Mouse (Mus musculus) MEL (cell line): ENCODE data around the gene Sowaha. TPM values are rescaled to one million over a fixed set of nuclear protein-coding genes. Genes with fewer than 3 reads are reported as not detected.

Source experiments
- DNase-seq: peaks from one replicate; pipeline ENCODE4 v3.0.0; 2011; ENCODE audit warnings: low read depth, low spot score
- H3K27ac ChIP-seq: 2 replicates; pipeline ENCODE4 v1.5.1; 2012; ENCODE audit warnings: low read depth, mild to moderate bottlenecking, control low read depth, low read length, moderate library complexity; ENCODE audit not compliant: control insufficient read depth
- H3K27me3 ChIP-seq, 2 experiments: fragments of 150-350 bp in 1 of 2; sonication (generic) in 1 of 2; 2 replicates each; pipeline ENCODE4 v1.6.1; 2012; ENCODE audit warnings: low read length in 2 of 2, mild to moderate bottlenecking in 2 of 2, improper control_type of control experiment in 1 of 2, moderate library complexity in 1 of 2; ENCODE audit not compliant: insufficient read depth in 2 of 2, control insufficient read depth in 1 of 2
- H3K36me3 ChIP-seq, 2 experiments: 2 replicates each; pipeline ENCODE4 v1.6.1; 2012 to 2014; ENCODE audit warnings: low read length in 2 of 2, improper control_type of control experiment in 1 of 2, inconsistent platforms in 1 of 2, mild to moderate bottlenecking in 1 of 2; ENCODE audit not compliant: insufficient read depth in 2 of 2, control insufficient read depth in 1 of 2
- H3K4me1 ChIP-seq, 2 experiments: fragments of 150-350 bp in 1 of 2; sonication (generic) in 1 of 2; 2 replicates each; pipeline ENCODE4 v1.6.1; 2012; ENCODE audit warnings: low read length in 2 of 2, improper control_type of control experiment in 1 of 2, mild to moderate bottlenecking in 1 of 2; ENCODE audit not compliant: insufficient read depth in 2 of 2, control insufficient read depth in 1 of 2
- H3K4me3 ChIP-seq, 2 experiments: fragments of 150-350 bp in 1 of 2; sonication (generic) in 1 of 2; 2 replicates each; pipeline ENCODE4 v1.5.1; 2012; ENCODE audit warnings: low read depth in 2 of 2, low read length in 2 of 2, mild to moderate bottlenecking in 2 of 2, moderate library complexity in 2 of 2, control low read depth in 1 of 2, improper control_type of control experiment in 1 of 2; ENCODE audit not compliant: control insufficient read depth in 1 of 2, insufficient read depth in 1 of 2
- H3K79me2 ChIP-seq: 2 replicates; pipeline ENCODE4 v1.6.1; 2012; ENCODE audit warnings: mild to moderate bottlenecking, low read length, moderate library complexity; ENCODE audit not compliant: control insufficient read depth, poor library complexity, insufficient read depth
- H3K9ac ChIP-seq: 2 replicates; pipeline ENCODE4 v1.6.1; 2012; ENCODE audit warnings: low read depth, mild to moderate bottlenecking, control low read depth, low read length, moderate library complexity; ENCODE audit not compliant: control insufficient read depth, poor library complexity, severe bottlenecking
- H3K9me3 ChIP-seq: fragments of 150-350 bp; sonication (generic); replicated peaks from 2 replicates; pipeline ENCODE4 v1.6.1; 2012; ENCODE audit warnings: mild to moderate bottlenecking, low read length, improper control_type of control experiment, moderate library complexity; ENCODE audit not compliant: insufficient read depth
- BHLHE40 ChIP-seq: IDR thresholded peaks from 2 replicates; pipeline ENCODE4 v1.6.1; 2012; ENCODE audit warnings: low read depth, mild to moderate bottlenecking, inconsistent platforms, low read length, improper control_type of control experiment, borderline replicate concordance
- E2F4 ChIP-seq: IDR thresholded peaks from 2 replicates; pipeline ENCODE4 v1.6.1; 2011; ENCODE audit warnings: low read depth, low read length, improper control_type of control experiment, borderline replicate concordance
- ELF1 ChIP-seq: IDR thresholded peaks from 2 replicates; pipeline ENCODE4 v1.6.1; 2014; ENCODE audit warnings: low read depth, mild to moderate bottlenecking, inconsistent platforms, low read length, improper control_type of control experiment, moderate library complexity
- EP300 ChIP-seq, 2 experiments: IDR thresholded peaks; 2 replicates each; pipeline ENCODE4 v1.6.1; 2011; ENCODE audit warnings: improper control_type of control experiment in 2 of 2, low read length in 2 of 2, low read depth in 1 of 2, mild to moderate bottlenecking in 1 of 2
- ETS1 ChIP-seq: IDR thresholded peaks from 2 replicates; pipeline ENCODE4 v1.6.1; 2012; ENCODE audit warnings: low read depth, mild to moderate bottlenecking, inconsistent platforms, low read length, improper control_type of control experiment, moderate library complexity
- GABPA ChIP-seq: IDR thresholded peaks from 2 replicates; pipeline ENCODE4 v1.6.1; 2012; ENCODE audit warnings: low read depth, mild to moderate bottlenecking, inconsistent platforms, low read length, improper control_type of control experiment, moderate library complexity
- GATA1 ChIP-seq: IDR thresholded peaks from 2 replicates; pipeline ENCODE4 v1.6.1; 2011; ENCODE audit warnings: low read depth, low read length, improper control_type of control experiment
- HCFC1 ChIP-seq: IDR thresholded peaks from 2 replicates; pipeline ENCODE4 v1.6.1; 2012; ENCODE audit warnings: low read depth, mild to moderate bottlenecking, inconsistent platforms, low read length, improper control_type of control experiment, moderate library complexity
- MAFK ChIP-seq: IDR thresholded peaks from 2 replicates; pipeline ENCODE4 v1.6.1; 2011; ENCODE audit warnings: low read depth, mild to moderate bottlenecking, low read length, improper control_type of control experiment, borderline replicate concordance
- MAX ChIP-seq: IDR thresholded peaks from 2 replicates; pipeline ENCODE4 v1.6.1; 2011; ENCODE audit warnings: low read length, improper control_type of control experiment
- MAZ ChIP-seq: IDR thresholded peaks from 2 replicates; pipeline ENCODE4 v1.6.1; 2012; ENCODE audit warnings: low read depth, mild to moderate bottlenecking, inconsistent platforms, low read length, improper control_type of control experiment
- MEF2A ChIP-seq: IDR thresholded peaks from 2 replicates; pipeline ENCODE4 v1.6.1; 2014; ENCODE audit warnings: low read depth, mild to moderate bottlenecking, inconsistent platforms, low read length, improper control_type of control experiment; ENCODE audit not compliant: poor library complexity, insufficient replicate concordance, severe bottlenecking; ENCODE audit errors: extremely low read depth
- MXI1 ChIP-seq: IDR thresholded peaks from 2 replicates; pipeline ENCODE4 v1.6.1; 2011; ENCODE audit warnings: mild to moderate bottlenecking, low read depth, low read length, improper control_type of control experiment
- MYB ChIP-seq: IDR thresholded peaks from 2 replicates; pipeline ENCODE4 v1.6.1; 2011; ENCODE audit warnings: mild to moderate bottlenecking, low read depth, low read length, improper control_type of control experiment
- MYC ChIP-seq: IDR thresholded peaks from 2 replicates; pipeline ENCODE4 v1.6.1; 2011; ENCODE audit warnings: low read depth, mild to moderate bottlenecking, low read length, improper control_type of control experiment, moderate library complexity
- NRF1 ChIP-seq: IDR thresholded peaks from 2 replicates; pipeline ENCODE4 v1.6.1; 2014; ENCODE audit warnings: low read depth, mild to moderate bottlenecking, inconsistent platforms, low read length, improper control_type of control experiment, moderate library complexity; ENCODE audit not compliant: poor library complexity, insufficient read depth, severe bottlenecking
- POLR2AphosphoS2 ChIP-seq: IDR thresholded peaks from 2 replicates; pipeline ENCODE4 v1.6.1; 2011; ENCODE audit warnings: low read length, improper control_type of control experiment
- RCOR1 ChIP-seq: IDR thresholded peaks from 2 replicates; pipeline ENCODE4 v1.6.1; 2012; ENCODE audit warnings: low read depth, mild to moderate bottlenecking, inconsistent platforms, low read length, improper control_type of control experiment
- SIN3A ChIP-seq: IDR thresholded peaks from 2 replicates; pipeline ENCODE4 v1.6.1; 2012; ENCODE audit warnings: low read length, improper control_type of control experiment, inconsistent platforms
- TCF12 ChIP-seq: IDR thresholded peaks from 2 replicates; pipeline ENCODE4 v1.6.1; 2014; ENCODE audit warnings: low read depth, mild to moderate bottlenecking, inconsistent platforms, low read length, improper control_type of control experiment, moderate library complexity
- ZC3H11A ChIP-seq: IDR thresholded peaks from 2 replicates; pipeline ENCODE4 v1.6.1; 2012; ENCODE audit warnings: low read depth, mild to moderate bottlenecking, inconsistent platforms, low read length, improper control_type of control experiment
- ZNF384 ChIP-seq: IDR thresholded peaks from 2 replicates; pipeline ENCODE4 v1.6.1; 2012; ENCODE audit warnings: low read depth, mild to moderate bottlenecking, inconsistent platforms, low read length, improper control_type of control experiment
- polyA plus RNA-seq, 2 experiments: library from polyadenylated mRNA; stranded (reverse) in 1 of 2; unstranded in 1 of 2; fragments of >175 nt in 1 of 2; fragments of >200 nt in 1 of 2; gene quantifications; 2 replicates each; pipeline versions ENCODE4 v1.2.1 to v1.2.4; 2012; ENCODE audit warnings: low replicate concordance in 2 of 2, low read depth in 1 of 2; ENCODE audit not compliant: insufficient read length in 2 of 2, insufficient read depth in 1 of 2, missing spikeins in 1 of 2
- total RNA-seq: library from RNA; depleted of rRNA; stranded (reverse); fragments of 300-350 nt; gene quantifications from 2 replicates; pipeline ENCODE4 v1.2.3, GENCODE M21; 2012

Sowaha gene
- total and polyA plus RNA-seq, 3 experiments, result not detected

- peaks cover 7 to 30% of the 10 kb centered on the region in 2 experiments for H3K36me3 ChIP-seq
- peak overlapping the region; percentile 83 for H3K27ac ChIP-seq
- no peaks in the 10 kb centered on the region for H3K27me3 ChIP-seq
- peaks cover 8 to 30% of the 10 kb centered on the region in 2 experiments for H3K4me1 ChIP-seq
- peak; percentile 85 for DNase-seq
- H3K4me3 ChIP-seq, result peak overlapping the region; percentile 51 to 58
- H3K79me2 ChIP-seq, result peaks cover 14% of the 10 kb centered on the region
- peak overlapping the region; percentile 44 for H3K9ac ChIP-seq
- peak; percentile 64; the same call in 1 of the 2 replicates for TF ChIP-seq MAX
- no peak for TF ChIP-seq POLR2AphosphoS2
- TF ChIP-seq ZC3H11A, result peak; percentile 4; the same call in 1 of the 2 replicates
- peak; percentile 75; the same call in 1 of the 2 replicates for TF ChIP-seq MAFK
- peak; percentile 94 for TF ChIP-seq MYB
- no peak for TF ChIP-seq NRF1
- TF ChIP-seq TCF12, result peak; percentile 97
- peak; percentile 92 for TF ChIP-seq ZNF384
- TF ChIP-seq MYC, result peak; percentile 61; the same call in 1 of the 2 replicates
- peak; percentile 91 for TF ChIP-seq ETS1
- TF ChIP-seq GATA1, result peak; percentile 99
- no peak for TF ChIP-seq ELF1
- no peak for TF ChIP-seq E2F4
- 0 out of 2 replicates have a peak, but pooled peaks have one; percentile 20 for TF ChIP-seq MEF2A
- TF ChIP-seq BHLHE40, result peak; percentile 77; the same call in 1 of the 2 replicates
- peak; percentile 83 for TF ChIP-seq MAZ
- peak; percentile 82 for TF ChIP-seq MXI1
- TF ChIP-seq GABPA, result no peak
- TF ChIP-seq SIN3A, result peak; percentile 92
- TF ChIP-seq EP300 (IDR thresholded peaks at IDR 0.05; ENCODE audit: low read depth in 1 of 2, low read length in 2 of 2), result peak; percentile 95 to 97
- peak; percentile 49 for TF ChIP-seq HCFC1
- TF ChIP-seq RCOR1, result peak; percentile 100
- no peaks in the 10 kb centered on the region for H3K9me3 ChIP-seq
These were observed 48.6 kb downstream of the Sowaha start for GRCm38 (mm10) chr11:53431347-53432056.
